Mouse (Mus musculus) bone marrow, adult 2 months (tissue): Measurements from ENCODE around the gene Arhgef7.

ENCODE experiments used
- CTCF ChIP-seq: fragments of 200-500 bp; IDR thresholded peaks from 2 replicates; pipeline ENCODE4 v1.5.1; 2011; ENCODE audit warnings: low read length, control low read depth; ENCODE audit not compliant: control insufficient read depth, insufficient read depth
- POLR2A ChIP-seq: fragments of 200-500 bp; IDR thresholded peaks from 2 replicates; pipeline ENCODE4 v1.6.1; 2011; ENCODE audit warnings: low read depth, mild to moderate bottlenecking, control low read depth, low read length, borderline replicate concordance; ENCODE audit not compliant: control insufficient read depth

- no peak for TF ChIP-seq CTCF
- TF ChIP-seq POLR2A, result no peak
Observed at GRCm38 (mm10) chr8:11843677-11844315, 116.3 kb downstream of the Arhgef7 start.
